Mouse (Mus musculus): ENCODE measurements around the gene Zfhx3.

The Zfhx3 gene

DNA sequence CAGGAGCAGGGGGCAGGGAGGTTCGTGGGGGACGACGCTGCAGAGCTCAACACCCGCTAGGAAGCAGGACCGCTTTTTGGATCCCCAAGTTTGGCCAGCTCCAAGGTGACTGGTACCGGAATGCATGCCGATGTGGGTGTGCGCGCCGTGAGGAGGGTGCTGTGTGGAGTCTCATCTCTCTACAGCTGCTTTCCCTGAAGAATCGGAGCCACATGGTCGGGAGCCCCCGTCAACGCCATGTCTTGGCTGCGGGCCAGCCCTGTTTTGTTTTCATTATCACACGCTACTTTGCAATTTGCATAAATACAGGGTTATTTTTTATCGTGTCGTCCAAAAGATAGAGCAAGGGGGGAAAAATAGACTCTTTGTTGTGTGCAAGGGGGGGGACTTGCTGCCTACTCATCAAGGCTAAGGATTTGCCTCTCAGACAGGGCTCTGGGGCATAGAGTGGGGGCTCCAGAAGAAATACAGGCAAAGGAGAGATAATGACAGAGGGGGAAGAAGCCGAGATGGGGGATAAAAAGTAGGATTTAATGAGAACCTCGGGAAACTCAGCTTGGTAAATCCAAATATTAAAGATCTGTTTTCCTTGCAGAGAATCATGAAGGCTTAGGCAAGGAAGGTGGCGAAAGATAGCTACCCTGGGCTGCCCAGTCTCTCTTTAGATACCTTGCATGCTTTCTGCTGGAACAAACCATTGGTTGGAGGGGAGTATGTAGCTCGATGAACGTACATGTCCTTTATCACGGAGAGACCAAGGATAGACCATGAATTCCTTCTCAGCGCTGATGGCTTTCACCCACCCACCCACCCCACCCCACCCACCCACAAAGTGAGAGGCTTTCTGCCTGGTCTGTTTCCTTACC is 595.5 kb downstream of the Zfhx3 start:
- no peak for DNase-seq (ENCODE audit: low read depth, low spot score)

DNA sequence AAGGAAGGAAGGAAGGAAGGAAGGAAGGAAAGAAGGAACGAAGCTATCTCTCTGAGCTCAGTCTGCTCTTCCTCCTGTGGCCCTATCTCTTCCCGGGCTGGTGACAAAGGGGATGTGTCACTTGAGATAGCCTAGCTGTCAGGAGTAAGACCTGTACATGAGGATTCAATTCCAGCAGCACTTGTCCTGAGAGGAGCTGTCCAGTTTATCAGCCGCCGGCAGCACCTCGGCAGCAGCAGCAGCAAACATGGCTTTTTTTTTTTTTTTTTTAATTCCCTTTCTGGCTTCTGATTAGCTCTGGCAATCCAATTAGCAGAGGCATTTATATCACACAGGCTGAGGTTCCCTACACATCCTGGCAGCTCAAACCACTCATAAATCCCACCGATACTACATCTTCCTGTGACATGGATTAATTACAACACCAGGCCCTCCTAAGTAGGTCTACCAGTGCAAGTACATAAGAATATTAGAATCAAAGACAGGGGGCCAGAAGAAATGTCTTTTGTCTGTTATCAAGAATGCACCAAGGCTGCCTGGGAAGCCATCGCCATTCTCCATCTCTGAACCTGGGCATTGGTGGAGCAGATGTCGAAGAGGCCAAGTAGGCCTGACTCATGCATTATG is 596.6 kb downstream of the Zfhx3 start:
- no peak for DNase-seq (ENCODE audit: low read depth, low spot score)

DNA sequence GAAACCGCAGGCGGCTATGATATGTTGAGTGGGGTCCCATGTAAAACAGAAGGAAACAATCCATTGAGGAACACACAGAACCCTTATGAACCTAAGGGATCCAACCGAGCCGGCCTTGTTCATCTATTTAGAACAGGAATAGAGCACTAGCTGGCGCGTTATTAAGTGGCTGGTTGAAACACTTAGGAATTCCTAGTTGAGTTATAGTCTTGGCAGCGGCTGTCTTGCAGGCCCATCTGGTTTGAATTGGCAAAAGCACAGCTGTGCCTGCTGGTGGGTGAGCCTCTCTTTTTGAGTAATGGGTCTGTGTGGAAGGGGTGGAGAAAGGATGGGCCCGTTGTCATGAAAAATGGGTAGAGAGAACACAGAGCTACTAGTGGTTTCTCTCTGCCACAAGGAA is 610.1 kb downstream of the Zfhx3 start:
- DNase-seq (ENCODE audit: low read depth, low spot score): no peak

DNA sequence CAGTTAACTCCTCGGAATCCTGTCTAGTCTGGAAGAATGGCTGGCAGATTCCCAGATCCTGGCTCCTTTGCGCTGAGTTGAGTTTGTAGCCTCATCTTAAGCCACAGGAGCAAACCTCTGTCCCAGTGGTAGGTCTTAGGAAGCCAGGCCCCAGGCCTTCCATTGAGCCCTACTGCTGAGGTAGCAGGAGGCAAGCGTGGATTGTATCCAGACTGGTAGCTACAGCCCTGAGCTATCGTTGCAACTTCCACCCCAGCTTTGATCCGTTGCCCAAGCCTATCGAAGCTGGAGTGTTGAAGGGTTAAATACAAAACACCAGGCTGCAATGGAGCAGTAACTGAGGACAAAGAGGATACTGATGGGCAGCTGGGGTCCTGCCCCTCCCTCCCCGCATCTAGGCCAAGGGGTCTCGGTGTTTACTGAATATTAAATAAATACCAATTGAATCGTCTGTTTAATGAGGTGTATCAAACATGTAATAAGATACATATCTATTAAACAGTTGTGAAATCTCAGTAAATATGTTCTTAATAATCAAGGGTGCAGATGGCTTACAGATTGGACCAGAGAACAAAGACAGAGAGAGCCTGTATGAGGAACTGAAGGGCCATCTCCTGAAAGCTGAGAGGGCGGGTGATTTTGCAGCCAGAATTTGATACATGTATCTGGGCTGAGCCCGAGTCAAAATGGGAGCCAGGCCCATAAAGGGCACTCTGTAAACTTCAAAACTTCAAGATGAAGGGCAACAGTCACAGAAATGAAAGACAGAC is 611.5 kb downstream of the Zfhx3 start:
- DNase-seq (ENCODE audit: low read depth, low spot score): no peak

DNA sequence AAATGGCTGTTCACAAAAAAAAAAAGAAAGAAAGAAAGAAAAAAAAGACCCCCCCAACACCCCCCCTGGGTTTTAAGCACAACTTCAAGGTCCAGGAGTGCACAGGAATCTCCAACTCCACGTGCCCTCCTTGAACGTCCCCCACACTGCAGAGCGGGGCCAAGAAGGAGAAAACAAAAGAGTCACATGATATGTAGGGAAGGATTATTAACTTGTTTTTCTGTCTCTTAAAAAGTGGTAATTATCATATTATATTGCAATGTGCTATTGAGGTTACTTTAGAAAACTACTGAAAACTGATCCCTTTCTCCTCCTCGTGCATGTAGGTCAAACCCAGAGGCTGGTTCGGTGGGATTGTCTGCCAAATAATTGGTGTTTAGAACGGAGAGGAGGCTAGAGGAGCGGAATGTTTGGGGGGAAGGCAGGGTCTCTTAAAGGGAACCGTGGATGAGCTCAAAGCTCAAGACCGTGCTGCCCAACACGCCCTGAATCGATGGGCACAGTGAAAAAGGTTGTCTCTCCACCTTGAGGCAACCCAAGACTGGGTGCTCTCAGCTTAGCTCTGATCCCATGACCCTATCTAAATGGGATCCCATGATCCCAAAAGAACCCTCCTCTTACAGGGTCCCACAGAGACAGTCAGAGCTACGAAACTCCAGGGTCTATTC is 612.3 kb downstream of the Zfhx3 start:
- DNase-seq (ENCODE audit: low read depth, low spot score): no peak

DNA sequence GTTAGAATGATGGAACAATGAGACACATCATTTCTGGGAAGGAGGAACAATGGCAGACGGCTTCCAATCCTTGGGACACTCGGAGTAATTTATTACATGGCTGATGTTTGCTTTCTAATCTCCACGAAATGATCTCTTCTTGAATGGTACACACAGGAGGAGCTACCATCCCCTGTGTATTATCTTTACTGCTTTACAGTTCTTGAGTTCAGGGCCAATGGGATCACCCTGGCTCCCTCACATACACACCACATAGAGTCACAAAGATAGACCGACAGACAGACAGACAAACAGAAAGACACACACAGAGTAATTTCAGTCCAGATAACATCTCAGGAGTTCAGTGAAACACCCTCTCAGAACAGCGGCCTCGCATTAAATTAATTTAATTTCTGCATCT is 621.0 kb downstream of the Zfhx3 start:
- no peak for DNase-seq (ENCODE audit: low read depth, low spot score)

DNA sequence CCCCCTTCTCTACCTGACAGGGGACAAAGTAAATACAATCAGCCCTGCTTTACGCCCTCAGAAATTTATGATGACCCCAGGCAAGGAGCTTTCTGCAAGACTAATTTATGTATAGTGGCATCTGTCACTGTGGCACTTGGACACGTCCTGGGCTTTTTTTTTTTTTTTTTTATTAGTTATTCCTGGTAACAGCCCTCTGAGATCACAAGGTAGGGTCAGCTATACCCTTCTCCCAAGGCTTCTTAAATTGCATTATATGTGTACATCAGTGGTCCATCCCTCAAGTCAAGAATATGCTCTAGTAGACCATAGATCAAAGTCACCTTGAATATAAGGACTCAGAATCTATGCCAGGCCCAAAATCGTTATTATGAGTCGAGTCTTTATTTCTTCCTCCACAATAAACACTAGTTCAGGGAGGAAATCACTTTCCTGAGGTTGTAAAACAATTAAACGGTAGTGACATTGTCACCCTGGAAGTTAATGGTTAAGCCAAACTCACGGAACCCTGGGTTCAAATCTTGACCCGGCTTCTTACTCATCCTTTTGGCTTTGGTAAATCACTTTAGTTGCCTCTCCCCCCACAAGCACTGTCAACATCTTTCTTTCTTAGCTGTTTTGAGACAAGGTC is 621.6 kb downstream of the Zfhx3 start:
- no peak for DNase-seq (ENCODE audit: low read depth, low spot score)

DNA sequence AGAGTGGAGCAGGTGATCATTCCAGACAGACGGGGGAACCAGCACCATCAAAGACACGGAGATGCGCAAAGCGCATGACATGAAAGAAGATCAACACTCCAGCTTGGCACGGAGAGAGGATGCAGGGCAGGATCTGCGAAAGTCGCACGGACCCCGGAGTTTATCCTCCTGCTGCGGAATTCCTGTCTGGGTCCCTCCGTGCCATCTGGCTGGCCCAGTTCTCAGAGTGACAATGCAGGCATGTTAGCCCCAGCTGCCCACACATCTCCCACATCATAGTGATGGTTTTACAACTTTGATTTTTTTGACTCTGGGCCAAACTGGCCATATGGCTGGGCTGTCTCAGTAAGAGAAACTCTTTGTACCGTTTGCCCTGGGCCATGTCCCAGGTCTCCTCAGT is 623.6 kb downstream of the Zfhx3 start:
- no peak for DNase-seq (ENCODE audit: low read depth, low spot score)

DNA sequence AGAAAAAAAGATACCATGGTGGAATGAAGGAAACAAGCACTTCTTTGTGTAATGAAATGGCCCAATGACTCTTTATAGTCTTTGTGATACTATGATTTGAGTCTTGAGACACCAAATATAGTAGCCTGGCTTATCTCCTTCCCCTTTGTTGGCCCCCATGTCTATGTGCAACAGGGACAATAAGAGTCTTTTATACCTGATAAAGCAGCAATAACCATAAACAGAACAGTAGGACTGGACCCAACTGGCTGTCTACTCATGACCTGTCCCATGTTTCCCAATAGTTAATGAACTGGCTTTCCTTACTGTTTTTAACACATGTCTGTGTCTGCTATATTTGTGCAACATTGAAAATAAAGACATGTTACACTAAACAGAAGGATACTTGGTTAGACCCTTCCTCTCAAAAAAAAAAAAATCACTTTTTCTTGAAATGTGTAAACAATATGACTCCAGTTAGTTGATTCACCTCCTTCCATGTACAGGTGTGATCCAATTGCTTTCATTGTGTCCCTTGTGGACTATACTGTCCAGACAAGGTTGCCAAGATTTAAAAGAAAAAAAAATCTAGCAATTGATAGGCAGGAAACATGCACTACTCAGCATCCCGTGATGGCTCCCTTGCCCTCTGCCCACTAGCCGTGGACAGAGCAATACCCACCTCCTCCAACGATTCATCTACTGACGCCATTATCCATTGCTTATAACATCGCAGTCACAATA is 631.0 kb downstream of the Zfhx3 start:
- DNase-seq (ENCODE audit: low read depth, low spot score): no peak

DNA sequence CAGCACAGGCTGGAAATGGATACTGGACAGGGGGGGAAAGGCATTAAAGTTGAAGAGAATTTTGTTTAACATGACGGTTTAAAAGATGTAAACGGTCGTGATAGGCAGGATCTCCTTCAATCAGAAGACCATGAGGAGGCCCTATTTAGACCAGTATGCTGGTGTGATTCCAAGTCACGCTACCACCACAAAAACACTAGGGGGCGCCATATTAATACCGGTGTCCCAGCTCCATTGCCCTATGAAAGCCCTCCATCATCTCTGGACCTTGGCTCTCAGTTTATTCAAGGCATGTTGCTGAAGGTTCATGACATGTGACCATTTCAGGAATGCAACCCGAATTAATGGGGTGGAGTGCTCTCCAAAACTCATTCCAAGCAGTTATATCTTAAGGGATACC is 631.7 kb downstream of the Zfhx3 start:
- DNase-seq (ENCODE audit: low read depth, low spot score): peak; percentile 59

DNA sequence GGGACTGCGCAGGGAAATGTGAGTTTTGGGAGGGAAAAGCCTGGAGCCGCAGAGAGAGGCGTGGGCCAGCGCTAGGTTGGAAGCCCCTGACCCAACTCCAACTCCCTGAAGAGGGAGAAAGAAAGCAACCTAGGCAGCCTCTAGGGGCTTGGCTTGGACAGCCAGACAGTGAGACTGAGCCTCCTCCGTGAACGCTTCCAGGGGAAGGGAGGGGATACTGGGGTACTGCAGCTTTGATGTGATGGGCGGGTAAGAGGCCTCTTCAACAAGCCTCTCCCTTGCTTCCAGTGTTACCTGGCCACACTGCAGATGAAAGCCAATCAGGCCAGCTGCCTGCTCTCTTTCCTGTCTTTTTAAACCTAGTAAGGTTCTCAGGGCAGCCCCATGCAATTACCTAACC is 635.1 kb downstream of the Zfhx3 start:
- no peak for DNase-seq (ENCODE audit: low read depth, low spot score)

DNA sequence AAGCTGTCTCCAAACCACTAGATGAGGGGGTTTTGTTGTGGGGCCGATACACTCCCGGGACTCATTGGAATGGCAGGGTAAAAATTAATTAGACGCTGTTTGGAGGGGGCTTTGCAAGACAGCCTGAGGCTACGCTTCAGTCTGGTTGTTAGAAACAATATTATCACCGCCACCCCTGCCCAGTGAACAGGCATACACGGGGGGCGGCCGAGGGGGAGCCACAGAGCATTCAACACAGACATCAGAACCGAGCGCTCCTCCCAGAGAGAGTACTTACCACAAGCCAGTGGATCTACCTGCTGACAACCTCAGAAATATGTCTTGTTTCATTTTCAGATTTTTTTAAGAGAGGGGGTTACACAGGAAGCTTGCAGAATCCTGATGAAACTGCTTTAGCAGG is 635.9 kb downstream of the Zfhx3 start:
- no peak for DNase-seq (ENCODE audit: low read depth, low spot score)

DNA sequence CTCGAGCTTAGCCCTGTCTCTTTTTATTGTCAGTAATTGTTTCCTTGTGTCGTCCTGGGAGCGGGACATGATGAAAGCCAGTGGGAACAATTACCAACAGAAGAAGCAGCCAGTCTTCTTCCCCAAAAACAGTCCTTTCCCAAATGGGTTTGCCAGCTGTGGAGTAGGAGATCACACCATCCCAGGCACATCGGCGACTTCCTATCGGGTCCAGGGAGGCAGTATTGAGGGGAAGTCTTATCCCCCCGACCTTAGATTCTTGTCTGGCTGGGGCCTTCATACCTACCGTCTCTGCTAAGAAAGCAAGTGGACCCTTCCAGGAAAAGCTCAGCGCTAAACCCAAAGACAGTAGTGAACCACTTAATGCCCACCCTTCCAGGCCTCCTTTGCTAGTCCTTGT is 637.4 kb downstream of the Zfhx3 start:
- no peak for DNase-seq (ENCODE audit: low read depth, low spot score)

DNA sequence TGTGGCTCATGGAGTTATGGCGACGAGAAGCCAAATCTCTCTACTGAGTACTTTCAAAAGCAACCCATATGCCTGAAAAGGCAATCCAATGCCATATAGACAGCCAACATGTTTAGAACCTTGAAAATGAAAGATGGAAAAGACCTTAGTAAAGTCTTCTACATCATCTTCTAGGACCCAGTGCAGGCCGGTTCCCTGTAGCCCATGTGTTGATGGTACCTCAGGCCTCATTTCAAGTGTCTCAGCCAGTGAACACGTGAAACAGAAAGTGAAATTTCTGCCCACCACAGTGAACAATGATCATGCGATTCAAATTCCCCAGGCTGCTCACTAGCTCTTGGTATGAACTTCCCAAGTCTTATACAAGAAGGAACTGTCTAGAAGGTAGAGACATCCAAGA is 637.9 kb downstream of the Zfhx3 start:
- no peak for DNase-seq (ENCODE audit: low read depth, low spot score)

DNA sequence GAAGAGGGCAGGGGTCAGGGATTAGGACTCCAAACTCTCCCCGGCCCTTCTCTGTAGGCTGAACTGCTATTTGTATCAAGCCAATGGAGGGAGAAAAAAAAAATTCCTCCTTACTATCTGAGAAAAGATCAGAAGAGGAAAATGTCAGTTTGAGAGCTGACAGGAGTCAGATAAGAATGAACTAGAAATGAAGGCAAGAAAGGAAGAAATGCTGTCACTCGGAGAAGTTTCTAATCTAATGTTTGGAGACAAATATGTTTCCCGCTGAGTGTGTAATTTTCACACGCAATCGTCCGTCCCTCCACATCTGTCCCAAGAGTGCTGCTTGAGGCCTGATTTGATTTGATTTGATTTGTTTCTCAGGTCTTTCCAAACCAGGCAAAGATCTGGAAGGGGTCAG is 639.1 kb downstream of the Zfhx3 start:
- DNase-seq (ENCODE audit: low read depth, low spot score): no peak

DNA sequence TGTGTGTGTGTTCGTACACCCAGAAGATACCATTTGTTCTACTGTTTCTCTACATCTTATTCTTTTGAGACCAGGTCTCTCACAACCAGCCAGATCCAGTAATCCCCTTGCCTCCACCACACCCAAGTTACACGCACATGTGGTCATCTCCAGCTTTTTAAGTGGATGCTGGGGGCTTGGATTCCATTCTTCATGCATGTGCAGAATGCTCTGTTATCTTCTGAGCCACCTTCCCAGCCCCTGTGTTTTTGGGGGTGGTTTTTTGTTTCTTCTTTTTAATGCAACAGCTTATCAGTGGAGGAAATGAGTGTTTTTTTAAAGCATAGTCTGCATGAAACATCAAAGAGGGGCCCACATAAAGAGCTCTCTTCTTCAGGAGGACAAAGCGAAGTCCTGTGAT is 639.8 kb downstream of the Zfhx3 start:
- DNase-seq (ENCODE audit: low read depth, low spot score): no peak

DNA sequence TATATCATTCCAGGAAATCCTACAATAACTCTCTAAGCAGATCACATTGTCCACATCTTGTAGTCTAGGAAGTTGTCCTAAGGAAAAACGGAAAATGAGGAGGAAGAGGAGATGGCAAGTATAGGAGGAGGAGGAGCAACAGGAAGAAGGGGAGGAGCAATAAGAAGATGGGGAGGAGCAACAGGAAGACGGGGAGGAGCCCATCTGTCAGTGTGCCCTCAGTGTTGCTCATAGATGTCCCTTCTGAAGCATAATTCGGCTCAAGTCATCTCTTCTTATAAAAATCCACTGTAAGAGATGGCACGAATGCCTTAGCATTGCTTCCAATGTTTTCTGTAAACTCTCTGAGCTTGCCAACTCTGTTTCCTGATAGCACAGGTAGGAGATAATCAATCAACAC is 640.8 kb downstream of the Zfhx3 start:
- DNase-seq (ENCODE audit: low read depth, low spot score): no peak

DNA sequence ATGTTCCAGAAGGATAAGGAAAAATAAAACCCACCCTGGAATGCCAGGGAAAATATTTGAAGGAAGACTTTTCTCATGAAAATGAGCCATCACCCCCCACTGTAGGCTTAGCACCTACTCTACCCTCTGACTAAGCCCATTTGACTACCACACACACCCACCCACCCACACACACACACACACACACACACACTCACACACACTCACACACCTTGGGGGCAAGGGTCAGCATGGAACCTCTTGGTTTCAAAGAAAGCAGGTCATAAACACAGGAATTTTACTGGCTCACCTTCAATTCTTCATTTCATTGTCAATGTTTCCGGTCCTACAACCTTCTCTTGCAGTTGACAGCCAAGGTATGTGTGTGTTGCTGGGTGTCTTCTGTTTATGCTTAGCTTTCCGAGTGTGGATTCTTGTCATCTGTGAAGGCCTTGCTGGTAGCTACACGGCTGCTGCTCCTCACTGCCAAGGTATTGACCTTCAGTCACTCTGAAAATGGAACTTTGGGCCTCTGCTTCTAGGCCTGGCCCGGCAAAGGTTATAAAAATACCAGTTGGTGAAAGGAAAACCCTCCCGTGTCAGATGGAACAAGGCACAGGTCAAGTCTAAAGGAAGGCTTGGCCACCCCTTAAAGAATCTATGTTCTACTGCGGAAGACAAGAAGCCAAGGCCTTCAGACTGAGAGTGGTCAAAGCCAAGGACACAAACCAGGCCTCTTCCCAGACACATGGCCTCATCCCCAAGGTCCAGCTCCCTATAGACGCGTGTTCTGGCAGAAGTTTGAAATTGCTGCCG is 641.6 kb downstream of the Zfhx3 start:
- DNase-seq (ENCODE audit: low read depth, low spot score): no peak

DNA sequence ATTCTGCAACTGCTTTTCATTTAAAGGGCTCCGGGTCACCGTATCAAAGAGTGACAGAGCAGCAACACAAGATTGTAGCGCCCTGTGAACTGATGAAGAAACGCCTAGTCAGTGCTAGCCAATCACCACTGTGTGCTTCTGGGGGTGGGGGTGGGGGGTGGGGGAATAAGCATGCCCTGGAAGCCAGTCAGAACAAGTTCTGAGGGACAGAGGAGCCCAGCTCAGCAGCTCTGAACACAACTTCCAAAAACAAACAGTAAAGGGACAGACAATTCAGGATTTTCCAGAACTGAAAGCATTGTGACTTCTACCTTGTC is 642.2 kb downstream of the Zfhx3 start:
- DNase-seq (ENCODE audit: low read depth, low spot score): no peak

DNA sequence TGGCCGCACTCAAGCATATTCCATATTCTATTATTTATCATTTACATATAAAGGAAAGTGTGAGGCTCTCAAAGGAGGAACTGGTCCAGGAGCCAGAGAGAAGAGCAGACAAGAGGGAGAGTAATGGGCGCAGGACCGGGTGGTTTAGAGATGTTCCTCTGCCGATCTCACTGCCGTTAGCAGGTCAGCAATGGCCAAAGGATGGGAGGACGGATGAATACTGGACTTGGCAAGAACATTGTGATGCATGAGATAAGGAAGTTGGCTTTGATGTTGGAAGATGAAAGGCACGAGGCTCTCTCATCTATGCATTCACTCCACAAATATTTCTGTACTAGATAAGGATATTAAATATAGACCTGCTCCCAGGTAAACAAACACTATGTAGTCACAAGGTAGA is 648.6 kb downstream of the Zfhx3 start:
- no peak for DNase-seq (ENCODE audit: low read depth, low spot score)
